Mouse (Mus musculus) cerebellum, adult 2 months (tissue): ENCODE data around the gene Defb21. TPM values are rescaled to one million over a fixed set of nuclear protein-coding genes. Genes with fewer than 3 reads are reported as not detected.

Experiments
- DNase-seq, 2 experiments: peaks; one replicate each; pipeline ENCODE4 v3.0.0; 2021
- H3K27ac ChIP-seq: fragments of 200-500 bp; 2 replicates; pipeline ENCODE4 v1.5.1; 2012; ENCODE audit warnings: low read length, control low read depth, inconsistent platforms; ENCODE audit not compliant: insufficient read depth
- H3K27me3 ChIP-seq: fragments of 200-500 bp; 2 replicates; pipeline ENCODE4 v1.6.1; 2012; ENCODE audit warnings: inconsistent platforms, mild to moderate bottlenecking, low read length, moderate library complexity; ENCODE audit not compliant: control insufficient read depth, insufficient read depth
- H3K4me1 ChIP-seq: fragments of 200-500 bp; 2 replicates; pipeline ENCODE4 v1.6.1; 2011; ENCODE audit warnings: low read length; ENCODE audit not compliant: control insufficient read depth, insufficient read depth
- H3K4me3 ChIP-seq: fragments of 200-500 bp; replicated peaks from 2 replicates; pipeline ENCODE3; 2011; ENCODE audit warnings: mild to moderate bottlenecking, low read depth, low read length, control low read depth; ENCODE audit not compliant: insufficient read depth
- CTCF ChIP-seq: fragments of 200-500 bp; IDR thresholded peaks from 2 replicates; pipeline ENCODE4 v1.5.1; 2011; ENCODE audit warnings: low read depth, mild to moderate bottlenecking, control low read depth, low read length, moderate library complexity, borderline replicate concordance; ENCODE audit not compliant: insufficient read depth
- POLR2A ChIP-seq: fragments of 200-500 bp; IDR thresholded peaks from 2 replicates; pipeline ENCODE4 v1.6.1; 2011; ENCODE audit warnings: low read length, control low read depth, borderline replicate concordance; ENCODE audit not compliant: insufficient read depth
- WGBS: fragments of 180-500 bp; shearing (Covaris S2); methylation state at CpG from one replicate; pipeline ENCODE4 v1.1.7; 2018; 5-methylcytosine and 5-hydroxymethylcytosine counted together
- polyA plus RNA-seq: library from polyadenylated mRNA; depleted of rRNA; stranded (reverse); fragments of >200 nt; gene quantifications from 2 replicates; pipeline ENCODE4 v1.2.3, GENCODE M21; 2012

Defb21 gene
- polyA plus RNA-seq, 1 experiment, result not detected

GRCm38 (mm10) chr2:152553774-152554423, 18.6 kb upstream of the Defb21 start:
- Histone ChIP-seq H3K27me3 (no peaks in the 10 kb centered on the region; the same call in 1 of the 2 replicates), H3K4me3 (no peak overlapping the region), H3K4me1 (no peaks in the 10 kb centered on the region), H3K27ac (no peak overlapping the region)
- DNase-seq, result peak; percentile 27 to 52
- WGBS, result 15% methylated on average over 16 of the region's 16 CpGs
- TF ChIP-seq CTCF (peak; percentile 71), POLR2A (no peak)

- no peak overlapping the region for H3K27ac ChIP-seq
- DNase-seq, result no peak
- 88% methylated on average over 7 of the region's 7 CpGs for WGBS
- no peaks in the 10 kb centered on the region for H3K4me1 ChIP-seq
- no peak overlapping the region for H3K4me3 ChIP-seq
- TF ChIP-seq CTCF (no peak), POLR2A (no peak)
- no peaks in the 10 kb centered on the region; the same call in 1 of the 2 replicates for H3K27me3 ChIP-seq
Measured at GRCm38 (mm10) chr2:152556655-152557054, 15.9 kb upstream of the Defb21 start.

- Histone ChIP-seq H3K4me1 (no peaks in the 10 kb centered on the region), H3K4me3 (no peak within 1 kb of the TSS), H3K27me3 (no peaks in the 10 kb centered on the region), H3K27ac (no peak within 1 kb of the TSS)
- 92% methylated on average over 5 of the region's 5 CpGs for WGBS
- no peak for TF ChIP-seq POLR2A
- no peak for TF ChIP-seq CTCF
- no peak for DNase-seq
Measured at GRCm38 (mm10) chr2:152569038-152569437, 3.5 kb upstream of the Defb21 start, which contains the start of gene Gm17416. Gm17416 (plus strand) TSS chr2:152569338.

GRCm38 (mm10) chr2:152569881-152570280, 2.7 kb upstream of the Defb21 start:
- TF ChIP-seq CTCF, result no peak
- no peak for TF ChIP-seq POLR2A
- H3K4me1 ChIP-seq, result no peaks in the 10 kb centered on the region
- WGBS, result 80% methylated on average over 4 of the region's 4 CpGs
- H3K27me3 ChIP-seq, result no peaks in the 10 kb centered on the region
- no peak overlapping the region for H3K27ac ChIP-seq
- no peak overlapping the region for H3K4me3 ChIP-seq
- DNase-seq, result no peak

GRCm38 (mm10) chr2:152570313-152570712, 2.2 kb upstream of the Defb21 start:
- Histone ChIP-seq H3K4me3 (no peak overlapping the region), H3K4me1 (no peaks in the 10 kb centered on the region), H3K27me3 (no peaks in the 10 kb centered on the region), H3K27ac (no peak overlapping the region)
- no peak for DNase-seq
- TF ChIP-seq CTCF, result no peak
- TF ChIP-seq POLR2A, result no peak
- 83% methylated on average over 6 of the region's 6 CpGs for WGBS

GRCm38 (mm10) chr2:152573484-152573883, 940 bp downstream of the Defb21 start:
- H3K27me3 ChIP-seq, result no peaks in the 10 kb centered on the region
- H3K4me3 ChIP-seq, result no peak overlapping the region
- WGBS, result 62% methylated on average over 8 of the region's 8 CpGs
- H3K4me1 ChIP-seq, result no peaks in the 10 kb centered on the region
- TF ChIP-seq POLR2A, result no peak
- no peak overlapping the region for H3K27ac ChIP-seq
- no peak for DNase-seq

- Histone ChIP-seq H3K27ac (no peak within 1 kb of the TSS), H3K27me3 (no peaks in the 10 kb centered on the region), H3K4me1 (no peaks in the 10 kb centered on the region), H3K4me3 (no peak within 1 kb of the TSS)
- WGBS, result 66% methylated on average over 7 of the region's 7 CpGs
- no peak for DNase-seq
- TF ChIP-seq CTCF, result no peak
Measured at GRCm38 (mm10) chr2:152580107-152580506, 7.6 kb downstream of the Defb21 start, which contains the start of gene Defb19. Defb19 (minus strand) TSS chr2:152580312.

GRCm38 (mm10) chr2:152580612-152581011, 8.1 kb downstream of the Defb21 start:
- DNase-seq, result no peak
- 92% methylated on average over 11 of the region's 11 CpGs for WGBS
- no peak overlapping the region for H3K4me3 ChIP-seq
- H3K4me1 ChIP-seq, result no peaks in the 10 kb centered on the region
- H3K27ac ChIP-seq, result no peak overlapping the region
- TF ChIP-seq CTCF, result no peak
- no peak for TF ChIP-seq POLR2A
- H3K27me3 ChIP-seq, result no peaks in the 10 kb centered on the region
